Mouse (Mus musculus) lung, postnatal 0 days (tissue): ENCODE measurements around the gene Tbc1d14. TPM values are rescaled to one million over a fixed set of nuclear protein-coding genes. Genes with fewer than 3 reads are reported as not detected.

Source experiments
- ATAC-seq: fragments of 200-750 bp; cut with Nextera tagmentation; 2 replicates; pipeline ENCODE4 v1.8.0; 2017; ENCODE audit warnings: moderate library complexity
- DNase-seq: peaks from one replicate; pipeline ENCODE4 v3.0.0-alpha.2; 2016; ENCODE audit warnings: low spot score
- H3K27ac ChIP-seq: fragments of 300-500 bp; sonication (generic); 2 replicates; pipeline ENCODE4 v1.5.1; 2014; ENCODE audit warnings: antibody characterized with exemption, mild to moderate bottlenecking, low read length, mixed read lengths
- H3K27me3 ChIP-seq: fragments of 300-500 bp; sonication (generic); replicated peaks from 2 replicates; pipeline ENCODE4 v1.6.1; 2014; ENCODE audit warnings: low read length, mixed read lengths; ENCODE audit not compliant: insufficient read depth
- H3K36me3 ChIP-seq: fragments of 300-500 bp; sonication (generic); 2 replicates; pipeline ENCODE4 v1.6.1; 2014; ENCODE audit warnings: low read length, mixed read lengths; ENCODE audit not compliant: insufficient read depth
- H3K4me1 ChIP-seq: fragments of 300-500 bp; sonication (generic); 2 replicates; pipeline ENCODE4 v1.6.1; 2014; ENCODE audit warnings: antibody characterized with exemption, low read depth, low read length, mixed read lengths; ENCODE audit not compliant: insufficient read depth
- H3K4me2 ChIP-seq: fragments of 300-500 bp; sonication (generic); replicated peaks from 2 replicates; pipeline ENCODE4 v1.6.1; 2014; ENCODE audit warnings: low read depth, mild to moderate bottlenecking, low read length, moderate library complexity, mixed read lengths
- H3K4me3 ChIP-seq: fragments of 300-500 bp; sonication (generic); 2 replicates; pipeline ENCODE4 v1.5.1; 2014; ENCODE audit warnings: low read depth, low read length
- H3K9ac ChIP-seq: fragments of 300-500 bp; sonication (generic); replicated peaks from 2 replicates; pipeline ENCODE4 v1.6.1; 2014; ENCODE audit warnings: low read depth, mild to moderate bottlenecking
- H3K9me3 ChIP-seq: fragments of 300-500 bp; sonication (generic); 2 replicates; pipeline ENCODE4 v1.6.1; 2016; ENCODE audit warnings: low read length, mixed read lengths
- CTCF ChIP-seq: IDR thresholded peaks from 2 replicates; pipeline ENCODE4 v1.5.1; 2016; ENCODE audit warnings: antibody characterized with exemption, mild to moderate bottlenecking
- EP300 ChIP-seq: IDR thresholded peaks from 2 replicates; pipeline ENCODE4 v1.6.1; 2016; ENCODE audit warnings: antibody characterized with exemption, mild to moderate bottlenecking, control low read depth
- WGBS: fragments of 180-500 bp; shearing (Covaris S2); extraction: QIAGEN DNeasy Blood & Tissue Kit; methylation state at CpG from one replicate; pipeline ENCODE4 v1.1.7; 2014; 5-methylcytosine and 5-hydroxymethylcytosine counted together
- polyA plus RNA-seq: library from polyadenylated mRNA; unstranded; fragments of >200 nt; fragmentation: Nextera tagmentation; extraction: Ambion mirVana; gene quantifications from 2 replicates; pipeline ENCODE4 v1.2.1, GENCODE M21; 2015

Tbc1d14 gene
- polyA plus RNA-seq, 1 experiment from 2014 or later: 15.0 TPM

GRCm38 (mm10) chr5:36556289-36556688, 36.8 kb downstream of the Tbc1d14 start:
- H3K27me3 ChIP-seq: no peaks in the 10 kb centered on the region

DNA sequence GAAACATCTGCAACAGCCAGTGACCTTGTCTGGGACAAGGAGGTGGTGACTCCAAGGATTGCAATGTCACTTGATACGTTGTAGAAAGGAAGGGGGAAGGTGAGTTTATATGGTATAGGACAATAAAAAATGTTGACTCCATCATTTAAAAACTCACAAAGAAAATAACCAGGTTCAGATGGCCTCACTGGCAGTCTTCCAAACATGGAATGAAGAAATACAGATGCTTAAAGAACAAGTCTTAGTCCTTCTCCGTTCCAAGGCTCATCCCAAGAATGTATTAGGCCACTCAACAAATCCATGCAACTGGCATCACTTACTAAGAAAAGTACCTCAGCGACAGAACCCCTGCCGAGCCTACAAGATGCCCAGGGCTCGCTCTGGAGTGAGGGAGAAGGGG, 38.6 kb downstream of the Tbc1d14 start:
- ATAC-seq (no peak), DNase-seq (no peak)
- H3K4me2 ChIP-seq: no peak overlapping the region
- TF ChIP-seq EP300: no peak
- no peak for TF ChIP-seq CTCF
- WGBS: 62% methylated on average over 5 of the region's 5 CpGs
- H3K4me1 ChIP-seq: peaks cover 3% of the 10 kb centered on the region; the same call in 1 of the 2 replicates
- H3K4me3 ChIP-seq: no peak overlapping the region
- no peaks in the 10 kb centered on the region for H3K27me3 ChIP-seq
- no peak overlapping the region for H3K27ac ChIP-seq
- H3K9ac ChIP-seq: no peak overlapping the region
- H3K36me3 ChIP-seq: no peaks in the 10 kb centered on the region
- H3K9me3 ChIP-seq: no peaks in the 10 kb centered on the region

More at GRCm38 (mm10) chr5:36556289-36556688, 36.8 kb downstream of the Tbc1d14 start:
- Histone ChIP-seq H3K9me3 (no peaks in the 10 kb centered on the region), H3K4me3 (no peak overlapping the region), H3K9ac (no peak overlapping the region), H3K27ac (no peak overlapping the region), H3K36me3 (no peaks in the 10 kb centered on the region), H3K4me2 (no peak overlapping the region), H3K4me1 (peaks cover 13% of the 10 kb centered on the region)
- 86% methylated on average over 4 of the region's 4 CpGs for WGBS
- TF ChIP-seq EP300 (no peak), CTCF (no peak)
- DNase-seq (no peak), ATAC-seq (no peak)

GRCm38 (mm10) chr5:36553886-36554285, 39.2 kb downstream of the Tbc1d14 start:
- Histone ChIP-seq H3K27me3 (no peaks in the 10 kb centered on the region), H3K36me3 (no peaks in the 10 kb centered on the region), H3K4me2 (no peak overlapping the region), H3K9me3 (no peaks in the 10 kb centered on the region), H3K27ac (no peak overlapping the region), H3K9ac (no peak overlapping the region), H3K4me3 (no peak overlapping the region), H3K4me1 (peaks cover 2% of the 10 kb centered on the region; the same call in 1 of the 2 replicates)
- 41% methylated on average over 4 of the region's 4 CpGs for WGBS
- TF ChIP-seq CTCF (no peak), EP300 (no peak)
- ATAC-seq: peak; percentile 33; the same call in 1 of the 2 replicates
- peak; percentile 50 for DNase-seq

DNA sequence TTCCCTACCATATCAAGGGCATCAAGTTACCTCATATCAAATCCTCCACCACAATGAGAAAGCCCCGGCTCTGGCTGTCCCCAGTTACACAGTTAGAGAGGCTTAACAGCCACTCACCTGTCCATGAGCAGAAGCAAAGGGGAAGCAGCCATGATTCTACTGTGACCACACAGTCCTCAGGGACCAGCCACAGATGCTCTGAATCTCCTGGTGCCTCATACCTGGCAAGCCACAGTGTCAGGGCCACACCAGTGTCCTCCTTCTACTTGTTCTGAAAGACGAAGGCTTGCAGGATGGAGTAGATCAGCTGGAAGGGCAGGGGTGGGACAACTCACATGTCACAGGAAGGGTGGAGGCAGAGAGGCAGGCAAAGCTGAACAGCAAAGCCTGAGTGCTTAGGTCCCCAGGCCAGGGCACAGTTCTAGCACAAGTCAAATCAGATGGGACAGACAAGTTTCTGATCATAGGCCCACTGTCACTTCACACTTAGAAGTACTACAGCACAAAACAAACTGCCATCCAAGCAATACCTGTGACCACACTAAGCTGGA, 39.9 kb downstream of the Tbc1d14 start:
- Histone ChIP-seq H3K4me3 (no peak overlapping the region), H3K9ac (no peak overlapping the region), H3K27ac (no peak overlapping the region), H3K4me1 (peaks cover 2% of the 10 kb centered on the region; the same call in 1 of the 2 replicates), H3K4me2 (no peak overlapping the region), H3K36me3 (no peaks in the 10 kb centered on the region), H3K9me3 (no peaks in the 10 kb centered on the region), H3K27me3 (no peaks in the 10 kb centered on the region)
- TF ChIP-seq CTCF (no peak), EP300 (no peak)
- 55% methylated on average over 2 of the region's 2 CpGs for WGBS
- DNase-seq (no peak), ATAC-seq (no peak)

DNA sequence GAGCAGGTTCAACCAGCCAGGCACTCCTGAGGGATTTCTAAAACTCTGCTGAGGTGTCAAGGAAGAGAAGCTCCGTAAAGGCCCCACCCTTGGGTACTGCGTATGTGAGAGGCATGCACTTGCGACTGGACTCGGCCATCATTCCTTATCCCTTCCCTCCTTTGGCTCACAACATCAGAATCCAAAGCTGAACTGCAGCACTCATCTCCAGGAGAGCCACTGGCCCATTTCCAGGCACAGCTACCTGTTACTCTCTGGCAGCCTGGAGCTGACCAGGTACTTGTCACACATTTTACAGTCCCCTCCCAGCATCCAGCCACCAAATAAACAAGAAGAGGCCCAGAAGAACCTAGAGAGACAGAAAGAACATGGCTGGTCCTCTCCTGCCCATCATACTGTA, 40.7 kb downstream of the Tbc1d14 start:
- no peak overlapping the region for H3K9ac ChIP-seq
- no peaks in the 10 kb centered on the region for H3K36me3 ChIP-seq
- H3K4me3 ChIP-seq: no peak overlapping the region
- DNase-seq (no peak), ATAC-seq (no peak)
- no peak overlapping the region for H3K4me2 ChIP-seq
- no peaks in the 10 kb centered on the region for H3K9me3 ChIP-seq
- no peaks in the 10 kb centered on the region for H3K27me3 ChIP-seq
- TF ChIP-seq EP300: no peak
- TF ChIP-seq CTCF: no peak
- H3K4me1 ChIP-seq: peaks cover 2% of the 10 kb centered on the region; the same call in 1 of the 2 replicates
- no peak overlapping the region for H3K27ac ChIP-seq
- WGBS: 72% methylated on average over 4 of the region's 4 CpGs

- Histone ChIP-seq H3K27ac (no peak overlapping the region), H3K9ac (no peak overlapping the region)
- ATAC-seq: no peak
These were observed 43.8 kb downstream of the Tbc1d14 start for GRCm38 (mm10) chr5:36549243-36549642.

GRCm38 (mm10) chr5:36544765-36545164, 48.3 kb downstream of the Tbc1d14 start:
- peak; percentile 91 for ATAC-seq
- 38% methylated on average over 1 of the region's 1 CpGs for WGBS
- TF ChIP-seq CTCF (no peak), EP300 (no peak)

More at GRCm38 (mm10) chr5:36549243-36549642, 43.8 kb downstream of the Tbc1d14 start:
- Histone ChIP-seq H3K36me3 (no peaks in the 10 kb centered on the region), H3K4me2 (no peak overlapping the region), H3K4me1 (peaks cover 2% of the 10 kb centered on the region; the same call in 1 of the 2 replicates), H3K27me3 (no peaks in the 10 kb centered on the region), H3K4me3 (no peak overlapping the region), H3K9me3 (no peaks in the 10 kb centered on the region)
- DNase-seq: no peak
- WGBS: 49% methylated on average over 6 of the region's 6 CpGs
- TF ChIP-seq EP300: no peak
- no peak for TF ChIP-seq CTCF

More at GRCm38 (mm10) chr5:36544765-36545164, 48.3 kb downstream of the Tbc1d14 start:
- H3K9me3 ChIP-seq: no peaks in the 10 kb centered on the region
- no peak overlapping the region for H3K27ac ChIP-seq
- no peak overlapping the region for H3K4me3 ChIP-seq
- H3K27me3 ChIP-seq: no peaks in the 10 kb centered on the region
- peak; percentile 65 for DNase-seq
- H3K9ac ChIP-seq: no peak overlapping the region
- H3K4me2 ChIP-seq: no peak overlapping the region
- H3K4me1 ChIP-seq: no peaks in the 10 kb centered on the region
- H3K36me3 ChIP-seq: no peaks in the 10 kb centered on the region
